Mouse (Mus musculus) heart, embryonic 10.5 days (tissue): Measurements from ENCODE around the gene Nfib. TPM values are rescaled to one million over a fixed set of nuclear protein-coding genes. Genes with fewer than 3 reads are reported as not detected.

ENCODE experiments used
- DNase-seq: peaks from one replicate; pipeline ENCODE4 v3.0.0-alpha.2; 2017; ENCODE audit warnings: low spot score
- H3K27ac ChIP-seq: fragments of 300-500 bp; sonication (generic); 2 replicates; pipeline ENCODE4 v1.5.1; 2016; ENCODE audit warnings: mild to moderate bottlenecking
- H3K27me3 ChIP-seq: fragments of 300-500 bp; sonication (generic); 2 replicates; pipeline ENCODE4 v1.6.1; 2016; ENCODE audit warnings: mild to moderate bottlenecking; ENCODE audit not compliant: poor library complexity, insufficient read depth, severe bottlenecking
- H3K36me3 ChIP-seq: fragments of 300-500 bp; sonication (generic); 2 replicates; pipeline ENCODE4 v1.6.1; 2016; ENCODE audit warnings: mild to moderate bottlenecking, moderate library complexity
- H3K4me1 ChIP-seq: fragments of 300-500 bp; sonication (generic); 2 replicates; pipeline ENCODE4 v1.6.1; 2016; ENCODE audit warnings: mild to moderate bottlenecking
- H3K4me3 ChIP-seq: fragments of 300-500 bp; sonication (generic); 2 replicates; pipeline ENCODE4 v1.5.1; 2016; ENCODE audit warnings: mild to moderate bottlenecking, moderate library complexity
- H3K9me3 ChIP-seq: fragments of 300-500 bp; sonication (generic); 2 replicates; pipeline ENCODE4 v1.6.1; 2016; ENCODE audit warnings: mild to moderate bottlenecking, moderate library complexity
- WGBS: fragments of 180-500 bp; shearing (Covaris S2); methylation state at CpG from one replicate; pipeline ENCODE4 v1.1.7; 2016; 5-methylcytosine and 5-hydroxymethylcytosine counted together
- polyA plus RNA-seq: library from polyadenylated mRNA; unstranded; fragments of >200 nt; fragmentation: Nextera tagmentation; extraction: Ambion mirVana; gene quantifications from 2 replicates; pipeline ENCODE4 v1.2.1, GENCODE M21; 2016

The Nfib gene
- polyA plus RNA-seq, 1 experiment from 2014 or later: 38.1 TPM

GRCm38 (mm10) chr4:82438631-82439030 is 266.9 kb downstream of the Nfib start:
- H3K4me3 ChIP-seq: no peak overlapping the region
- H3K36me3 ChIP-seq: no peaks in the 10 kb centered on the region
- DNase-seq: no peak
- no peak overlapping the region for H3K27ac ChIP-seq
- WGBS: 92% methylated on average over 5 of the region's 5 CpGs
- H3K4me1 ChIP-seq: peaks cover 74% of the 10 kb centered on the region
- H3K27me3 ChIP-seq: no peaks in the 10 kb centered on the region
- no peaks in the 10 kb centered on the region for H3K9me3 ChIP-seq

DNA sequence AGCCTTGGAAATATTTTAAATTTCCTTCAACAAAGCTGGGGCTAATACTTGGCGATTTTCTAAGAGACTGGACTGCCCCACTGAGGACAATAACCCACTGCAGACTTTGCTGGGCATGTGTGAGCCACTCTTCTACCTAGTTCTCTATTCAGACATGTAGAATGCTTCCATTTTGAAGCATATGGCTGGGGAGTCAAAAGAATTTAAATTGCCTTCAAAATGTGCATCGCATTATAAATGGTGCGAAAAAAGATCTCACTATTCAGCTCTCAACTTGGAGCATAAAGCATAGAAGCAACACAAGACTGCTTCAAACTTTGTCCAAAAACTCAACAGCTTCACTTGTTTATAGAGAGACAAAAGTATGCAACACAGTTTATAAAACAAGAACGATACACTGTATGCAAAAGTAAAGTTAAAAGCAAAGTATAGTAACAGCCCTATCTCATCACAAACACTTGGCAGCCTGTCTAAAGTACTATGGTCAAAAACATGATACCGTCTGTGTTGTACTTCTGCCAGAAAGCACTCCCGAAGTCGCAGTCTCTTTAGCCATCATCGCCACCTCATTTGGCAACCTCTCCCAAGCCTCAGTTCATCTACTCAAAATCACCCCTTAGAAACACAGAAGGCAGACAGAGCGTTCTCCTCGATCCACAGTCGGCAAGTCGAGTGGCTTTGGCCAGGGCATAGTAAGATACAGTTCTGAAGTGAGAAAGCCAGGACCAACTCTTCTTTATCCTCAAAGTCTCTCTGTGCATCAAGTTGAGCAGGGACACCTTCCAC is 267.8 kb downstream of the Nfib start:
- H3K27me3 ChIP-seq: no peaks in the 10 kb centered on the region
- peak overlapping the region; percentile 65 for H3K27ac ChIP-seq
- no peaks in the 10 kb centered on the region for H3K9me3 ChIP-seq
- DNase-seq: no peak
- H3K36me3 ChIP-seq: no peaks in the 10 kb centered on the region
- no peak overlapping the region for H3K4me3 ChIP-seq
- WGBS: 62% methylated on average over 12 of the region's 12 CpGs
- peaks cover 68% of the 10 kb centered on the region for H3K4me1 ChIP-seq

GRCm38 (mm10) chr4:82436656-82437055 is 268.9 kb downstream of the Nfib start:
- 63% methylated on average over 2 of the region's 2 CpGs for WGBS
- Histone ChIP-seq H3K27me3 (no peaks in the 10 kb centered on the region), H3K36me3 (no peaks in the 10 kb centered on the region), H3K9me3 (no peaks in the 10 kb centered on the region), H3K4me3 (no peak overlapping the region), H3K27ac (peak overlapping the region; percentile 13; the same call in 1 of the 2 replicates), H3K4me1 (peaks cover 60% of the 10 kb centered on the region)
- DNase-seq: no peak

DNA sequence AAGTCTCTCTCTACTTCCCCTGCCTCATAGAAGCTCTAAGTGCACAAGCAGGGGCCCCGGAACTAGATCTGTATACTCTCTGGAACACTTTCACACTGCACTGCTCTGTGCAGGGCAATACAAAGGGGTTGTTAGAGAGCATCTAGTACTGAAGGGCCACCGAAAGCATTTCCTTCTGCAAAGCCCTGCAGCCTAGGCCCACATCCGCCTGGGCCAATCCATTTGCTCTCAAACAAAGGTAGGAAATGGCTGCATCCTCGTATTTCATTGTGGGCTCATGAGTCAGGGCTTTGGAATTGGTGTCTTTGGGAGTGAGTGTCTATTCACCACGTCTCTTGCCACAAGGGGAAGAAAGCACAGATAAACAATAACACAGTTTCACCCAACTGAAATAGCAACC is 269.8 kb downstream of the Nfib start:
- no peak overlapping the region for H3K4me3 ChIP-seq
- H3K4me1 ChIP-seq: peaks cover 54% of the 10 kb centered on the region
- H3K9me3 ChIP-seq: no peaks in the 10 kb centered on the region
- no peaks in the 10 kb centered on the region for H3K36me3 ChIP-seq
- WGBS: 34% methylated on average over 5 of the region's 5 CpGs
- H3K27ac ChIP-seq: no peak overlapping the region
- DNase-seq: no peak
- no peaks in the 10 kb centered on the region for H3K27me3 ChIP-seq

- Histone ChIP-seq H3K27ac (0 out of 2 replicates have a peak overlapping the region, but pooled peaks have one; percentile 10), H3K4me3 (no peak overlapping the region), H3K4me1 (peaks cover 52% of the 10 kb centered on the region), H3K9me3 (no peaks in the 10 kb centered on the region), H3K27me3 (no peaks in the 10 kb centered on the region), H3K36me3 (no peaks in the 10 kb centered on the region)
- no peak for DNase-seq
- WGBS: 59% methylated on average over 13 of the region's 13 CpGs
Measured at GRCm38 (mm10) chr4:82433926-82434705, 271.4 kb downstream of the Nfib start.

DNA sequence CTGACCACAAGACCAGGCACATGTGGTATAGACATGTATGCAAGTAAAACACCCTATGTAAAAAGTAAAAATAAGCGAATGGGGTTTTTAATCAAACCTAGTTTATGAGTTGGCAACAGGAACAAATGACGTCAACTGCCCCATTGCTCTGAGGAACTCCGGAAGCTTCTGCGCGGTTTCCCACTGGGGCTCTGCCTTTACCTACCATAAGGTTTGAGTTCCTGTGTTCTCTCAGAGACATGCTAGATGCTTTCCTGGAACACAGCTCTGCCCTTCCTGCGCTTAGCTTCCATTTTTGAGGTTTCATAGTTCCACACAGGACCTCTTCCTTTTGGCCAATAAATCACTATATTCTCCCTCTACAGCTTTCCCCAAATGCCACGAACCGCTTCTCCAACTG is 273.7 kb downstream of the Nfib start:
- Histone ChIP-seq H3K27me3 (no peaks in the 10 kb centered on the region), H3K4me3 (no peak overlapping the region), H3K4me1 (peaks cover 42% of the 10 kb centered on the region), H3K27ac (no peak overlapping the region), H3K36me3 (no peaks in the 10 kb centered on the region), H3K9me3 (no peaks in the 10 kb centered on the region)
- no peak for DNase-seq
- 91% methylated on average over 8 of the region's 8 CpGs for WGBS

DNA sequence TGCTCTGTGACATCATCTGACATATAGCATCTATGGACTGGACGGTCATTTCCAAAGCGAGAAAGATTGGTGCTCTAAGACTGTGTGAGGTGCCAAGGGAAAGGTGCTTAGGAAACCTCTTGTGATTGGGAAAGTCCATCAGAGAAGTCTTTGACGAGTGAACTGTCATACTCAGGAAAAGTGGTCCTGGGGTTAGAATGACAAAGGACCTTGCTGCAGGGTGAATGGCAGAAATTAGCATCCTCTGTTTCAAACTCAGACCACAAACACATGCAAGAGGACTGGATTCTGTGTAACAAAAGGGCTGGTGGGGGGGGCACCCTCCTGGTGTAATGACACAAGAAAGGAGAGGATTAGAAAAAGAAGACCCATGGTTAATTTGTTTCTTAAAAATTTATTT is 274.7 kb downstream of the Nfib start:
- no peak overlapping the region for H3K27ac ChIP-seq
- H3K9me3 ChIP-seq: no peaks in the 10 kb centered on the region
- H3K36me3 ChIP-seq: no peaks in the 10 kb centered on the region
- WGBS: 74% methylated on average over 3 of the region's 3 CpGs
- no peak overlapping the region for H3K4me3 ChIP-seq
- peaks cover 33% of the 10 kb centered on the region for H3K4me1 ChIP-seq
- DNase-seq: no peak
- H3K27me3 ChIP-seq: no peaks in the 10 kb centered on the region

DNA sequence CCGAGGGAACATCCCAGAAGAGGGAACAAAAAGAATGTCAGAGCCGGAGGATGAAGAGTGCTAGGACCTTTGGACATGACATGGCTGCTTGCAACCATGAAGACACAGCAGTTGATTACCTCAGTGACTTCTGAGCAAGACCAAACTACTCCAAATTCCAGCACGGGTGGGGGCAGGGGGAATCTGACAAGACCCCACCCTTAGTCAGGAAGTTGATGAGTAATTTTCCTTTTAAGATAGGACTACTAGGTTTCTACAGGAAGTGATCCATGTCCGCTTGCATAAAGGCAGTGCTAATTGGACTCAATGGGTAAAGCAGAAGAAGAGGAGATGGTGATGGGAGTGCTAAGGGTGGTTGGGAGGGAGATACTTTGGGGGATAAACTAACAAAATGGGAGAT is 279.3 kb downstream of the Nfib start:
- H3K4me3 ChIP-seq: no peak overlapping the region
- peaks cover 13% of the 10 kb centered on the region; the same call in 1 of the 2 replicates for H3K4me1 ChIP-seq
- no peaks in the 10 kb centered on the region for H3K36me3 ChIP-seq
- WGBS: 75% methylated on average over 4 of the region's 4 CpGs
- H3K27me3 ChIP-seq: no peaks in the 10 kb centered on the region
- DNase-seq: no peak
- H3K9me3 ChIP-seq: no peaks in the 10 kb centered on the region
- H3K27ac ChIP-seq: no peak overlapping the region

DNA sequence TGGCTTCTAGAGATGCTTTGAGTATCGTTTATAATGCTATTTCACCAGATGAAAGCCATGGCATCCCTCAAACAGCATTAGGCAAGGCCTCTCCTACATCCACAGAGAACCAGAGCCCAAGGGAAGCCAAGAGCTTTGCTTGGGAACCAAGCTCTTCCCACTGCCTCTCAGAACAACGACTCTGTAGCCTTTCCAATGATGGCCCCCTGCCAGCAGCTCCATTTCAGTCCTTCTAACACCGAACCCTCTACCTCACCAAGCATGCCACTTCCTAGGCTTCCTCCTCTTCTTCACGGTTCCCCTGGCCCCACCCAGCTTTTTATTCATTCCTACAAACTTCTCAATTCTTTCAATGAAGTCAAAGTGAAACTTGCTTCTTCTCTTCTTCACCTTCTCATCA is 287.3 kb downstream of the Nfib start:
- Histone ChIP-seq H3K4me1 (peaks cover 28% of the 10 kb centered on the region), H3K27ac (no peak overlapping the region), H3K36me3 (no peaks in the 10 kb centered on the region), H3K4me3 (no peak overlapping the region), H3K9me3 (no peaks in the 10 kb centered on the region), H3K27me3 (no peaks in the 10 kb centered on the region)
- 73% methylated on average over 4 of the region's 4 CpGs for WGBS
- DNase-seq: no peak

- DNase-seq: peak; percentile 81
- H3K27ac ChIP-seq: peak overlapping the region; percentile 48; the same call in 1 of the 2 replicates
Measured at GRCm38 (mm10) chr4:82415817-82416216, 289.7 kb downstream of the Nfib start.

GRCm38 (mm10) chr4:82412651-82413050 is 292.9 kb downstream of the Nfib start:
- WGBS: 72% methylated on average over 7 of the region's 7 CpGs
- Histone ChIP-seq H3K4me3 (no peak overlapping the region), H3K4me1 (peaks cover 38% of the 10 kb centered on the region), H3K9me3 (no peaks in the 10 kb centered on the region), H3K27ac (peak overlapping the region; percentile 47), H3K27me3 (no peaks in the 10 kb centered on the region), H3K36me3 (no peaks in the 10 kb centered on the region)
- peak; percentile 66 for DNase-seq

More at GRCm38 (mm10) chr4:82415817-82416216, 289.7 kb downstream of the Nfib start:
- H3K27me3 ChIP-seq: no peaks in the 10 kb centered on the region
- H3K9me3 ChIP-seq: no peaks in the 10 kb centered on the region
- H3K4me3 ChIP-seq: no peak overlapping the region
- WGBS: 17% methylated on average over 4 of the region's 4 CpGs
- H3K36me3 ChIP-seq: no peaks in the 10 kb centered on the region
- H3K4me1 ChIP-seq: peaks cover 46% of the 10 kb centered on the region

GRCm38 (mm10) chr4:82411965-82412364 is 293.6 kb downstream of the Nfib start:
- no peak for DNase-seq
- peak overlapping the region; percentile 47; the same call in 1 of the 2 replicates for H3K27ac ChIP-seq
- H3K4me3 ChIP-seq: no peak overlapping the region
- peaks cover 43% of the 10 kb centered on the region for H3K4me1 ChIP-seq
- no peaks in the 10 kb centered on the region for H3K36me3 ChIP-seq
- H3K9me3 ChIP-seq: no peaks in the 10 kb centered on the region
- 18% methylated on average over 5 of the region's 5 CpGs for WGBS
- no peaks in the 10 kb centered on the region for H3K27me3 ChIP-seq
